Mouse (Mus musculus) lung, postnatal 0 days (tissue): Measurements from ENCODE around the gene Rasgrf2.

ENCODE experiments used
- CTCF ChIP-seq: IDR thresholded peaks from 2 replicates; pipeline ENCODE4 v1.5.1; 2016; ENCODE audit warnings: antibody characterized with exemption, mild to moderate bottlenecking
- EP300 ChIP-seq: IDR thresholded peaks from 2 replicates; pipeline ENCODE4 v1.6.1; 2016; ENCODE audit warnings: antibody characterized with exemption, mild to moderate bottlenecking, control low read depth

DNA sequence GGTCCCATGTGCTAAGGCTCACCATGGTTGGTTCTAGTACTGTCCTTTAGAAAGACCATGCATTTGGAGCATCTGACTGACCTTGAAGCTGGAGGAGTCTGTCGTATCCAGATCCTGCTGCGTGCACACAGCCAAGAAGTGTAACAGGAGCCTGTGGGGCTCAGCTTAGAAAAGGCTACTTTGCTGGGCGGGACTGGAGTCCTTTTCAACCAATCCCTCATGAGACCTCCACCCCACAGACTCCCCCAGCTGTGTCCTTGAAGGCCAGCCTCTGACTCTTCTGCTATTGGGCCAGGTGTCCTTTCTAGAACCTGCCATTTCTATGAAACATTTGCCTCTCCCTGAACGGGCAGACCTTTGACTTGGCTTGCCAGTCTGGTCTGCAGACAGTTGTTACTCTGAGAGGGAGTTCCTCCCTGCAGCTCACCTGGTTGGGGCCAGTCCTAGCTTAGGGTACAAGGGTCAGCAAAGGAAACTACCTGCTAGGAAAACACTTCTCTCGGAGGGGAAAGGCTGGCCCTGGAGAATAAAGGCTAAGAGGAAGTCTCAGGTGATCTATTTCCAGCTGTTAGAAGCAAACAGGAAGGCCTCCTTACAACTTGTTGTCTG lies 254.6 kb downstream of the Rasgrf2 start, which contains the start of gene Ckmt2:
- TF ChIP-seq EP300 (no peak), CTCF (no peak)
